Mouse (Mus musculus) stomach, embryonic 14.5 days (tissue): ENCODE data around the gene Flvcr1. TPM values are rescaled to one million over a fixed set of nuclear protein-coding genes. Genes with fewer than 3 reads are reported as not detected.
"Not testable (repeated sequence)": the region's sequence is repeated elsewhere in the genome, so short reads cannot be mapped to it uniquely, and the experiment has no call there.

Source experiments
- ATAC-seq: fragments of 200-750 bp; cut with Nextera tagmentation; 2 replicates; pipeline ENCODE4 v1.8.0; 2017; ENCODE audit warnings: low read depth, moderate TSS enrichment; ENCODE audit not compliant: insufficient number of reproducible peaks, insufficient read depth, low FRiP score
- H3K27ac ChIP-seq: fragments of 300-500 bp; sonication (generic); 2 replicates; pipeline ENCODE4 v1.5.1; 2014; ENCODE audit warnings: mild to moderate bottlenecking, low read length, moderate library complexity, mixed read lengths
- H3K27me3 ChIP-seq: fragments of 300-500 bp; sonication (generic); 2 replicates; pipeline ENCODE4 v1.6.1; 2014; ENCODE audit warnings: low read length, control low read depth, mixed read lengths; ENCODE audit not compliant: control insufficient read depth, insufficient read depth
- H3K36me3 ChIP-seq: fragments of 300-500 bp; sonication (generic); 2 replicates; pipeline ENCODE4 v1.6.1; 2014; ENCODE audit warnings: mild to moderate bottlenecking, control low read depth, low read length, moderate library complexity, mixed read lengths; ENCODE audit not compliant: control insufficient read depth, insufficient read depth
- H3K4me1 ChIP-seq: fragments of 300-500 bp; sonication (generic); 2 replicates; pipeline ENCODE4 v1.6.1; 2014; ENCODE audit warnings: low read length, control low read depth, mixed read lengths; ENCODE audit not compliant: control insufficient read depth, insufficient read depth
- H3K4me2 ChIP-seq: fragments of 300-500 bp; sonication (generic); replicated peaks from 2 replicates; pipeline ENCODE4 v1.6.1; 2014; ENCODE audit warnings: low read depth, low read length, control low read depth
- H3K4me3 ChIP-seq: fragments of 300-500 bp; sonication (generic); 2 replicates; pipeline ENCODE4 v1.5.1; 2014; ENCODE audit warnings: low read depth, low read length, control low read depth
- H3K9ac ChIP-seq: fragments of 300-500 bp; sonication (generic); replicated peaks from 2 replicates; pipeline ENCODE4 v1.6.1; 2014; ENCODE audit warnings: low read depth, mild to moderate bottlenecking, control low read depth, low read length, moderate library complexity, mixed read lengths
- H3K9me3 ChIP-seq: fragments of 300-500 bp; sonication (generic); 2 replicates; pipeline ENCODE4 v1.6.1; 2016; ENCODE audit warnings: low read depth, low read length, control low read depth; ENCODE audit not compliant: control insufficient read depth
- WGBS: fragments of 180-500 bp; shearing (Covaris S2); extraction: QIAGEN DNeasy Blood & Tissue Kit; methylation state at CpG from one replicate; pipeline ENCODE4 v1.1.7; 2014; 5-methylcytosine and 5-hydroxymethylcytosine counted together
- polyA plus RNA-seq: library from polyadenylated mRNA; unstranded; fragments of >200 nt; fragmentation: Nextera tagmentation; extraction: Ambion mirVana; gene quantifications from 2 replicates; pipeline ENCODE4 v1.2.1, GENCODE M21; 2014

The Flvcr1 gene
- polyA plus RNA-seq, 1 experiment from 2014 or later: 5.8 TPM

- ATAC-seq, H3K4me2 ChIP-seq, H3K36me3 ChIP-seq, H3K4me3 ChIP-seq, H3K27me3 ChIP-seq, H3K4me1 ChIP-seq, H3K9me3 ChIP-seq, H3K27ac ChIP-seq, H3K9ac ChIP-seq: not testable (repeated sequence)
- WGBS: 53% methylated on average over 6 of the region's 6 CpGs
Observed at GRCm38 (mm10) chr1:191030922-191031425, 5.0 kb upstream of the Flvcr1 start.

- Histone ChIP-seq H3K4me3 (no peak overlapping the region), H3K27me3 (no peaks in the 10 kb centered on the region), H3K36me3 (no peaks in the 10 kb centered on the region), H3K27ac (no peak overlapping the region), H3K9ac (no peak overlapping the region), H3K4me2 (no peak overlapping the region), H3K4me1 (peaks cover 7% of the 10 kb centered on the region), H3K9me3 (no peaks in the 10 kb centered on the region)
- 67% methylated on average over 10 of the region's 10 CpGs for WGBS
- ATAC-seq: no peak
Observed at GRCm38 (mm10) chr1:191030182-191030581, 4.2 kb upstream of the Flvcr1 start.

- H3K9me3 ChIP-seq: no peaks in the 10 kb centered on the region
- H3K27me3 ChIP-seq: no peaks in the 10 kb centered on the region
- H3K27ac ChIP-seq: peak overlapping the region; percentile 52; the same call in 1 of the 2 replicates
- WGBS: 3% methylated on average over 61 of the region's 69 CpGs
- peak overlapping the region; percentile 61 for H3K4me3 ChIP-seq
- peaks cover 12% of the 10 kb centered on the region for H3K4me1 ChIP-seq
- H3K36me3 ChIP-seq: no peaks in the 10 kb centered on the region
- ATAC-seq: peak; percentile 10; the same call in 1 of the 2 replicates
- H3K4me2 ChIP-seq: peak overlapping the region; percentile 73
- peak overlapping the region; percentile 54 for H3K9ac ChIP-seq
Observed at GRCm38 (mm10) chr1:191025016-191026012, 644 bp downstream of the Flvcr1 start.

GRCm38 (mm10) chr1:191023806-191024205 lies 2.2 kb downstream of the Flvcr1 start:
- not testable (repeated sequence) for H3K27ac ChIP-seq, H3K27me3 ChIP-seq, ATAC-seq, H3K9ac ChIP-seq, H3K4me2 ChIP-seq, H3K9me3 ChIP-seq, H3K36me3 ChIP-seq, H3K4me3 ChIP-seq
- H3K4me1 ChIP-seq: peaks cover 12% of the 10 kb centered on the region
- 90% methylated on average over 5 of the region's 6 CpGs for WGBS

- ATAC-seq: no peak
- H3K4me1 ChIP-seq: peaks cover 12% of the 10 kb centered on the region
- no peak overlapping the region for H3K9ac ChIP-seq
- H3K36me3 ChIP-seq: no peaks in the 10 kb centered on the region
- no peak overlapping the region for H3K4me2 ChIP-seq
- no peak overlapping the region for H3K27ac ChIP-seq
- H3K4me3 ChIP-seq: no peak overlapping the region
- no peaks in the 10 kb centered on the region for H3K9me3 ChIP-seq
- 84% methylated on average over 2 of the region's 2 CpGs for WGBS
- H3K27me3 ChIP-seq: no peaks in the 10 kb centered on the region
Observed at GRCm38 (mm10) chr1:191023140-191023539, 2.8 kb downstream of the Flvcr1 start.

- no peaks in the 10 kb centered on the region for H3K9me3 ChIP-seq
- H3K4me2 ChIP-seq: no peak overlapping the region
- no peak for ATAC-seq
- no peak overlapping the region for H3K4me3 ChIP-seq
- peaks cover 6% of the 10 kb centered on the region for H3K4me1 ChIP-seq
- H3K27me3 ChIP-seq: no peaks in the 10 kb centered on the region
- H3K27ac ChIP-seq: no peak overlapping the region
- H3K9ac ChIP-seq: no peak overlapping the region
- no peaks in the 10 kb centered on the region for H3K36me3 ChIP-seq
- WGBS: 89% methylated on average over 7 of the region's 7 CpGs
Observed at GRCm38 (mm10) chr1:191021016-191021415, 4.9 kb downstream of the Flvcr1 start.

GRCm38 (mm10) chr1:191020217-191020924 lies 5.6 kb downstream of the Flvcr1 start:
- no peak overlapping the region for H3K4me2 ChIP-seq
- no peak overlapping the region for H3K4me3 ChIP-seq
- H3K36me3 ChIP-seq: no peaks in the 10 kb centered on the region
- ATAC-seq: no peak
- H3K4me1 ChIP-seq: peaks cover 6% of the 10 kb centered on the region
- H3K27ac ChIP-seq: no peak overlapping the region
- no peaks in the 10 kb centered on the region for H3K27me3 ChIP-seq
- H3K9ac ChIP-seq: no peak overlapping the region
- H3K9me3 ChIP-seq: no peaks in the 10 kb centered on the region
- WGBS: 87% methylated on average over 3 of the region's 3 CpGs

GRCm38 (mm10) chr1:191019803-191020202 lies 6.2 kb downstream of the Flvcr1 start:
- H3K4me1 ChIP-seq: peaks cover under 1% of the 10 kb centered on the region; the same call in 1 of the 2 replicates
- no peak overlapping the region for H3K4me3 ChIP-seq
- H3K9me3 ChIP-seq: no peaks in the 10 kb centered on the region
- H3K4me2 ChIP-seq: no peak overlapping the region
- no peaks in the 10 kb centered on the region; the same call in 1 of the 2 replicates for H3K36me3 ChIP-seq
- no peak overlapping the region for H3K27ac ChIP-seq
- H3K9ac ChIP-seq: no peak overlapping the region
- H3K27me3 ChIP-seq: no peaks in the 10 kb centered on the region
- 89% methylated on average over 5 of the region's 5 CpGs for WGBS
- no peak for ATAC-seq
